Mouse (Mus musculus) testis, adult 2 months (tissue): ENCODE data around the gene Uggt1. TPM values are rescaled to one million over a fixed set of nuclear protein-coding genes. Genes with fewer than 3 reads are reported as not detected.

Source experiments
- H3K27ac ChIP-seq: fragments of 200-500 bp; 2 replicates; pipeline ENCODE4 v1.5.1; 2012; ENCODE audit warnings: low read depth, low read length; ENCODE audit not compliant: control insufficient read depth, insufficient read depth
- H3K27me3 ChIP-seq: fragments of 200-500 bp; 2 replicates; pipeline ENCODE4 v1.6.1; 2012; ENCODE audit warnings: mild to moderate bottlenecking, low read length, moderate library complexity; ENCODE audit not compliant: control insufficient read depth, insufficient read depth
- H3K36me3 ChIP-seq: fragments of 200-500 bp; 2 replicates; pipeline ENCODE4 v1.6.1; 2012; ENCODE audit warnings: mild to moderate bottlenecking, low read length; ENCODE audit not compliant: control insufficient read depth, insufficient read depth
- H3K4me1 ChIP-seq: fragments of 200-500 bp; 2 replicates; pipeline ENCODE4 v1.6.1; 2012; ENCODE audit warnings: low read length; ENCODE audit not compliant: control insufficient read depth, insufficient read depth
- H3K4me3 ChIP-seq: fragments of 200-500 bp; 2 replicates; pipeline ENCODE4 v1.5.1; 2012; ENCODE audit warnings: low read depth, mild to moderate bottlenecking, low read length, moderate library complexity, mixed read lengths; ENCODE audit not compliant: control insufficient read depth
- CTCF ChIP-seq: fragments of 200-500 bp; IDR thresholded peaks from 2 replicates; pipeline ENCODE4 v1.5.1; 2012; ENCODE audit warnings: low read depth, mild to moderate bottlenecking, inconsistent platforms, low read length, moderate library complexity; ENCODE audit not compliant: control insufficient read depth, insufficient read depth, insufficient replicate concordance
- POLR2A ChIP-seq: fragments of 200-500 bp; IDR thresholded peaks from 2 replicates; pipeline ENCODE4 v1.6.1; 2012; ENCODE audit warnings: low read depth, mild to moderate bottlenecking, inconsistent platforms, low read length, moderate library complexity; ENCODE audit not compliant: control insufficient read depth
- polyA plus RNA-seq: library from polyadenylated mRNA; depleted of rRNA; stranded (reverse); fragments of >200 nt; gene quantifications from 2 replicates; pipeline ENCODE4 v1.2.3, GENCODE M21; 2012; rRNA removed

Uggt1 gene
- polyA plus RNA-seq: 6.0 and 8.4 TPM in 2 replicates

DNA sequence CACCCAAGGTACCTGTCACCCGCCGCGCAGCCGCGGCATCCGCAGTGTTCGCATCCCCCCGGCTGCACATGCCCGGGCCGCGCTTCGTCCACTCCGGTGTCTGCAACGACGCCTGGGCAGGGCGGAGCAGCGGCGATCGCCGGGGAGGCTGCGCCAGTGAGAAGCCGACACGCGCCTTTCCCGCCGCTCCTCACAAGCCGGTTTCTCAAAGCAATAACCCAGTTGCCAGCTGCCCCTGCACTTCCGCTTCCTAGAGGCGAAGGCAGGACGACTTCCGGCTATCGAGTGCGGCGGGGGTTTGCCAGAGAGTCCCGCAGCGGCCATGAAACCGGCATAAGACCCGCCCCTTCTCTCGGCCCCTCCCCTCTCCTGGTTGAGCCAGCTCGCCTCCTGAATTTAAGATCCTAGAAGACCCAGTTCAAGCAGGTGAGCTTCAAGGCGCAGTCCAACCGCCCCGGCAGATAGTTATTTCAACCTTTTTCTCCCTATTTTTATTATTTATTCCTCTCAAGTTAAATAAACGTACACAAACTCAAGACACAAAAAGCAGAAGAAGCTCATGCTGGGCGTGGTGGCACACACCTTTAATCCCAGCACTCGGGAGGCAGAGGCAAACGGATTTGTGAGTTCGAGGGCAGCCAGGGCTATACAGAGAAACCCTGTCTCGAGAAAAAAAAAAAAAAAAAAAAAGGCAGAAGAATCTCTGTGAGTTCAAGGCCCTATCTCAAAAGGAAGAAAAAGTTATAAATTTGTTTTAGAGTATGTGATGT lies at the start of gene Uggt1:
TSS of gene Uggt1 (minus strand) at position 663 of the 770 bp plus-strand sequence.
- H3K27me3 ChIP-seq: no peaks in the 10 kb centered on the region
- no peaks in the 10 kb centered on the region for H3K36me3 ChIP-seq
- peaks cover 4% of the 10 kb centered on the region; the same call in 1 of the 2 replicates for H3K4me1 ChIP-seq
- peak within 1 kb of the TSS; percentile 50 for H3K27ac ChIP-seq
- peak within 1 kb of the TSS; percentile 92 for H3K4me3 ChIP-seq
- no peak for TF ChIP-seq CTCF
- TF ChIP-seq POLR2A: peak; percentile 70; the same call in 1 of the 2 replicates

DNA sequence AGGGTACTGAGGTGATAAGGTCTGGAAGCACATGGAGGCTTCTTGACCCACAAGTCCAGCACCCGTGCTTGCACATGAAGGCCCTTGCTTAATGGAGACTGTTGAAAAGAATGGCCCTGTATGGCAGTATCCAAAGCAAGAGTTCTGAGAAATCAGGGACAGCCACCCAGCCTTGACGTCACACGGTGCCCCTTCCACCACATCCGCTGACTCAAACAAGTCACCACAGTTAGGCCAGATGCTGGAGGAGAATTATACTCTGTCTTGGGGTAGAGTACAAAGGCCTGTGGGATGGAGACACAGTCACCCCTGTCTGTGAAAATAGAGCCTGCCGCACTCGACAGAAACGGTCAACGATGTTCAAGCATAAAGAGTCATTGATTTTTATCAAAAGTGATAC lies 49.0 kb upstream of the Uggt1 start:
- Histone ChIP-seq H3K27me3 (no peaks in the 10 kb centered on the region), H3K4me3 (no peak overlapping the region), H3K4me1 (peaks cover 5% of the 10 kb centered on the region; the same call in 1 of the 2 replicates), H3K27ac (no peak overlapping the region), H3K36me3 (no peaks in the 10 kb centered on the region)
- no peak for TF ChIP-seq POLR2A

GRCm38 (mm10) chr1:36281849-36282248 lies 37.3 kb upstream of the Uggt1 start:
- H3K36me3 ChIP-seq: no peaks in the 10 kb centered on the region
- H3K4me3 ChIP-seq: no peak overlapping the region
- TF ChIP-seq CTCF (no peak), POLR2A (no peak)
- H3K27me3 ChIP-seq: no peaks in the 10 kb centered on the region
- H3K27ac ChIP-seq: no peak overlapping the region
- H3K4me1 ChIP-seq: no peaks in the 10 kb centered on the region

DNA sequence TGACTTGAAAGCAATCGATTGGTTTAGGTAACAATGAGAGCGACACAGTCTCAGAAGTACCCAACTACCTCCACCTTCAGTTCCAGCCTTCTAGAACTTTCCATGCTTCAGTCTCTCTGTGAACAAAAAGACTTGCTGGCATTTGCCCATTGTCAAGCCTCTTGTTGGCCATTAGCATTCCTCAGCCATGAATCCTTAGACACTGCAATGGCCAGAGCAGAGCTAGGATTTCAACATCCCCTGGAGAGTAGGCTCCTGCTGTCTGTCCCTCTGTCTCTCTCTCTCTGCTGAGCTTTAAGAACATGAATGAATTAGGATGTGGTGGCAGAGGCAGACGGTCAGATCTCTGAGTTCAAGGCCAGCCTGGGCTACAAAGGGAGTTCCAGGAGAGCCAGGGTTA lies 36.4 kb upstream of the Uggt1 start:
- Histone ChIP-seq H3K36me3 (no peaks in the 10 kb centered on the region), H3K27me3 (no peaks in the 10 kb centered on the region), H3K27ac (no peak overlapping the region), H3K4me1 (no peaks in the 10 kb centered on the region), H3K4me3 (no peak overlapping the region)
- TF ChIP-seq POLR2A (no peak), CTCF (no peak)

DNA sequence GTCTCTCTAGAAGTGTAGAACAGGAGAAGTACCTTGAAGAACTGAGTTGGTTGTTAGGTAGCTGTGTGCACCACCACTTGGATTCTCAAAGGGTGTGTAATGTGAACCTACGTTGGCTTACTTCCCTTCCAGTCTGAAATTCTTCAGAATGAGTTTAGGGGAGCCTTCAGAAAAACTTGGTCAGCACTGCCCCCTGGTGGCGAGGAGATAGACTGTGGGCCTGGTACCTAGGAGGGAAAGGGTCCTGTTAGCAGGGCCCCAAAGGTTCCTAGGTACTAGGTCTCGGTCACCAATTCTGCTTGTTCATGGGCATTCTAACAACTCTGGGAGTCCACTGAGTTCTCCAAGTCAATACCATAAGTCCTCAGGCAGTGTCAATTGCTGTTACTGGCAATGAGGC lies 34.7 kb upstream of the Uggt1 start:
- H3K27ac ChIP-seq: no peak overlapping the region
- no peaks in the 10 kb centered on the region for H3K36me3 ChIP-seq
- H3K4me1 ChIP-seq: no peaks in the 10 kb centered on the region
- no peak for TF ChIP-seq POLR2A
- TF ChIP-seq CTCF: peak; percentile 78; the same call in 1 of the 2 replicates
- no peak overlapping the region for H3K4me3 ChIP-seq
- no peaks in the 10 kb centered on the region for H3K27me3 ChIP-seq

DNA sequence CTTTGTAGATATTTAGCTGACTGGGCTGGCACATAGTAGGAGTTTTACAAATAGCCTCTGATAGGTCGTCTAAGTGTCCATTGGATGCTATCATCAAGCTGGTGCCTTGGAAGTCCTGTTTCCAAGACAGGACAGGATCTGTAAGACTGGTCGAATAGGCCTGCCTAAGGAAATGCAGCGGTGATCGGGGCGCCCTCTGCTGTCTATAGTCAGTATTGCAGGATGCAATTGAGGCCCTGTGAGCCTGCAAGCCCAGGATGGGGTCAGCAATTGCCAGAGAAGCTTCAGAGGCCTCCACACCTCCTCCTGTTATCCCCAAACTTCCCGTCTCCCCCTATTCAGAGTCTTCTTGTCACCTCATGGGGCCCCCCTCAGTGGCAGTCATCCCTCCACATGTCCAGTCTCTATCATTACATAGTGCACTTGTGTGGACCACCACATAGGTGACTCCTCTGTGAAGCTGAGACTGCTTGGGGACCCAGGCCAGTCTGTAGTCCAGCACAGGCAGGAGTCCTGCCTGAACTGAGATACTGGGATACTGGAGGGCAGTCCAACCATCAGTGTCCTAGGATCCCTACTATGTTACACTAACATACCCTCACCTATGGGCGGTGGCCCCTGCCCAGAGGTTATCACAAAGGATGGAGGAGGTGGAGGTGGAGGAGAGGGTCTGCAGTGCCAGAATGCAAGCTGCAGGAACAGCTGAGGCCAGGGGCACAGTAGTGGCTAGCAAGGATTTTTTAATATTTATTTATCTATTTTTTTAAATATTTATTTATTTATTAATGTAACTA lies 32.9 kb upstream of the Uggt1 start:
- H3K27me3 ChIP-seq: no peaks in the 10 kb centered on the region
- no peak for TF ChIP-seq POLR2A
- peak; percentile 98 for TF ChIP-seq CTCF
- H3K36me3 ChIP-seq: no peaks in the 10 kb centered on the region
- H3K27ac ChIP-seq: no peak overlapping the region
- peaks cover 2% of the 10 kb centered on the region; the same call in 1 of the 2 replicates for H3K4me1 ChIP-seq
- no peak overlapping the region for H3K4me3 ChIP-seq

DNA sequence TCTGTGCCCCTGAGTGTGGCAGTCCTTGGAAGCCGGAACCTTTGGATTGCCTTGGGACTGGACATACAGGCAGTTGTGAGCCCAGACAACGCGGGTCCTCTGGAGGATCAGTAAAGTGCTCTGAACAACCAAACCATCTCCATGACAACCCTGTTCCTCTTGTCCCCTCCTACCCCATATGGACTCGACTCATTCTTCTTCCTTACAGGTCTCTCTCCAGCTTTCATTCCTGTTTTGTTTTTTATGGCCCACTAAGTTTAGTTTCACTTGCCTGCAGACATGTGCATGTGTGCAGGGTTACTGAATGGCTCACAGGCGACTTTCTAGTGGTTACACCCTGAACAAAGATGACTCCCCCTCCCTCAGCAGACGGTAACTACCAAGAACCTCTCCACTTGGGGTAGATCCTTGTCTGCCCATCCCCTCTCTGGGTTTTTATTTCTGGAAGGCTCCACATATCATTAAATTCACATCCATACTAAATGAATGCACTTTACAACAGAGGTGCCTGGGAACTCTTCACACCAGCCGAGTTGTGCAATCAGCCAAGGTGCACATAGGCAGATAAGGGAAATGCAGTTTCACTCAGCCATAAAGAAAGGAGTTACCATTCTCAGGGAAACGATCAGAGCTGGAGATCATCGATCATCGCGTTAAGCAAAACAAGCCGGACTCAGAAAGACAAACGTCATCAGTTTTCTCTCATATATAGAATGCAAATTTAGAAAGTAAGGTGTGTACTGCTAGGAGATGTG lies 31.3 kb upstream of the Uggt1 start:
- no peak for TF ChIP-seq POLR2A
- TF ChIP-seq CTCF: no peak
- no peak overlapping the region for H3K4me3 ChIP-seq
- no peaks in the 10 kb centered on the region for H3K36me3 ChIP-seq

More for the DNA sequence above, 31.3 kb upstream of the Uggt1 start:
- Histone ChIP-seq H3K27me3 (no peaks in the 10 kb centered on the region), H3K4me1 (peaks cover 2% of the 10 kb centered on the region; the same call in 1 of the 2 replicates), H3K27ac (no peak overlapping the region)
